Mouse (Mus musculus) heart, embryonic 11.5 days (tissue): ENCODE results near the gene Ciao2b. TPM values are rescaled to one million over a fixed set of nuclear protein-coding genes. Genes with fewer than 3 reads are reported as not detected.

ENCODE experiments used
- ATAC-seq: fragments of 200-750 bp; cut with Nextera tagmentation; replicated peaks from 2 replicates; pipeline ENCODE4 v1.8.0; 2017; ENCODE audit warnings: moderate library complexity; ENCODE audit not compliant: insufficient number of reproducible peaks, low FRiP score, low TSS enrichment
- H3K27ac ChIP-seq: fragments of 300-500 bp; sonication (generic); 2 replicates; pipeline ENCODE4 v1.5.1; 2014; ENCODE audit warnings: mild to moderate bottlenecking, low read depth, low read length
- H3K27me3 ChIP-seq: fragments of 300-500 bp; sonication (generic); 2 replicates; pipeline ENCODE4 v1.6.1; 2014; ENCODE audit warnings: mild to moderate bottlenecking, low read length, mixed read lengths; ENCODE audit not compliant: control insufficient read depth, insufficient read depth
- H3K36me3 ChIP-seq: fragments of 300-500 bp; sonication (generic); 2 replicates; pipeline ENCODE4 v1.6.1; 2014; ENCODE audit warnings: mild to moderate bottlenecking, low read length, moderate library complexity, mixed read lengths; ENCODE audit not compliant: control insufficient read depth, insufficient read depth
- H3K4me1 ChIP-seq: fragments of 300-500 bp; sonication (generic); 2 replicates; pipeline ENCODE4 v1.6.1; 2014; ENCODE audit warnings: low read length; ENCODE audit not compliant: control insufficient read depth, insufficient read depth
- H3K4me2 ChIP-seq: fragments of 300-500 bp; sonication (generic); 2 replicates; pipeline ENCODE4 v1.6.1; 2014; ENCODE audit warnings: mild to moderate bottlenecking, moderate library complexity
- H3K4me3 ChIP-seq: fragments of 300-500 bp; sonication (generic); 2 replicates; pipeline ENCODE4 v1.5.1; 2014; ENCODE audit warnings: low read depth, low read length
- H3K9ac ChIP-seq: fragments of 300-500 bp; sonication (generic); 2 replicates; pipeline ENCODE4 v1.6.1; 2014; ENCODE audit warnings: mild to moderate bottlenecking, low read depth, low read length, moderate library complexity
- H3K9me3 ChIP-seq: fragments of 300-500 bp; sonication (generic); replicated peaks from 2 replicates; pipeline ENCODE4 v1.6.1; 2016; ENCODE audit warnings: low read length; ENCODE audit not compliant: control insufficient read depth
- WGBS: fragments of 180-500 bp; shearing (Covaris S2); extraction: QIAGEN DNeasy Blood & Tissue Kit; methylation state at CpG from one replicate; pipeline ENCODE4 v1.1.7; 2014; ENCODE audit not compliant: insufficient replicate concordance; 5-methylcytosine and 5-hydroxymethylcytosine counted together
- polyA plus RNA-seq: library from polyadenylated mRNA; unstranded; fragments of >200 nt; fragmentation: Nextera tagmentation; extraction: Ambion mirVana; gene quantifications from 2 replicates; pipeline ENCODE4 v1.2.1, GENCODE M21; 2014

Ciao2b gene
- polyA plus RNA-seq, 1 experiment from 2014 or later, result 189 TPM

DNA sequence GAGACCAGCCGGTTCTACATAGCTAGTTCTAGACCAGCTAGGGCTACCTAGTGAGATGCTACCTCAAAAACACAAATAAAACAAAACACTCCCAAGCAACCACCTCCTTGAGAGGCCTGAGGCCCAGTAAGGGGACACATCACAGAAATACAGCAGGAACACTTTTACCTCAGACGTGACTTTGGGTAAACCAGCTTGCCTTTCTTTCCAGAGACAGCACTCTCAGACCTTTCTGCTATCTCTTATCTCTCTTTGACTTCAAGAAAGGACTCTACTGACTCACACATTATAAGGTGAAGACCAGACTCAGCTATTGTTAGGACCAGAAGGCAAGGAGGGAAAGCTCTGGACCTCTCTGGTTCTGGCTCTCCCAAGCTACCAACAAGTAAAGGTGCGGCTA is 51.5 kb downstream of the Ciao2b start:
- Histone ChIP-seq H3K9me3 (no peaks in the 10 kb centered on the region), H3K4me2 (no peak overlapping the region), H3K27ac (no peak overlapping the region), H3K36me3 (peaks cover 11% of the 10 kb centered on the region; the same call in 1 of the 2 replicates), H3K4me3 (no peak overlapping the region), H3K9ac (no peak overlapping the region), H3K27me3 (no peaks in the 10 kb centered on the region), H3K4me1 (no peaks in the 10 kb centered on the region; the same call in 1 of the 2 replicates)
- no peak for ATAC-seq
- WGBS, result 81% methylated on average over 3 of the region's 3 CpGs

Other genes starting within 250 kb of the Ciao2b start
- 1.9 and 2.2 TPM in 2 replicates for gene Cmtm4, start 246.2 kb downstream of the Ciao2b start, polyA plus RNA-seq
- 43.0 and 52.9 TPM in 2 replicates for gene Dync1li2, start 198.9 kb downstream of the Ciao2b start, polyA plus RNA-seq
- 0.39 TPM in 1 of 2 replicates, not detected in the other for gene Terb1, start 132.1 kb downstream of the Ciao2b start, polyA plus RNA-seq
- 78.1 and 88.6 TPM in 2 replicates for gene Nae1, start 107.3 kb downstream of the Ciao2b start, polyA plus RNA-seq
- 0.34 and 0.68 TPM in 2 replicates for gene Car7, start 107.3 kb downstream of the Ciao2b start, polyA plus RNA-seq
- gene Pdp2, start 50.5 kb downstream of the Ciao2b start, polyA plus RNA-seq, result 9.5 and 10.2 TPM in 2 replicates
- 14.5 and 16.4 TPM in 2 replicates for gene Cdh16, start 17.6 kb downstream of the Ciao2b start, polyA plus RNA-seq
- gene Rrad, start 10.6 kb downstream of the Ciao2b start, polyA plus RNA-seq, result 300 and 328 TPM in 2 replicates
- gene Ces2a, start 92.0 kb upstream of the Ciao2b start, polyA plus RNA-seq, result not detected in 2 replicates
- not detected in 2 replicates for gene Ces2b, start 189.6 kb upstream of the Ciao2b start, polyA plus RNA-seq
- gene Ces2c, start 205.1 kb upstream of the Ciao2b start, polyA plus RNA-seq, result not detected in 2 replicates